Mouse (Mus musculus) ES-E14 (cell line): ENCODE data around the gene Nedd4.

Source experiments
- CHD2 ChIP-seq: IDR thresholded peaks from 2 replicates; pipeline ENCODE4 v1.6.1; 2014; ENCODE audit warnings: mild to moderate bottlenecking, low read depth, low read length, inconsistent platforms
- ZC3H11A ChIP-seq: IDR thresholded peaks from 2 replicates; pipeline ENCODE4 v1.6.1; 2012; ENCODE audit warnings: low read depth, mild to moderate bottlenecking, inconsistent platforms, low read length, borderline replicate concordance

GRCm38 (mm10) chr9:72689522-72689921 is 27.4 kb downstream of the Nedd4 start:
- TF ChIP-seq ZC3H11A (no peak), CHD2 (no peak)
